Mouse (Mus musculus) E14TG2a.4 (cell line): Measurements from ENCODE around the gene Hist2h4.

ENCODE experiments used
- CTCF ChIP-seq: conservative IDR thresholded peaks from 2 replicates; pipeline ENCODE4 v1.5.1; 2014; ENCODE audit warnings: low read length
- NANOG ChIP-seq: IDR thresholded peaks from 2 replicates; pipeline ENCODE4 v1.6.1; 2014; ENCODE audit warnings: borderline replicate concordance, low read length, mixed read lengths
- POU5F1 ChIP-seq: IDR thresholded peaks from 2 replicates; pipeline ENCODE4 v1.6.1; 2014; ENCODE audit warnings: low read length, borderline replicate concordance

DNA sequence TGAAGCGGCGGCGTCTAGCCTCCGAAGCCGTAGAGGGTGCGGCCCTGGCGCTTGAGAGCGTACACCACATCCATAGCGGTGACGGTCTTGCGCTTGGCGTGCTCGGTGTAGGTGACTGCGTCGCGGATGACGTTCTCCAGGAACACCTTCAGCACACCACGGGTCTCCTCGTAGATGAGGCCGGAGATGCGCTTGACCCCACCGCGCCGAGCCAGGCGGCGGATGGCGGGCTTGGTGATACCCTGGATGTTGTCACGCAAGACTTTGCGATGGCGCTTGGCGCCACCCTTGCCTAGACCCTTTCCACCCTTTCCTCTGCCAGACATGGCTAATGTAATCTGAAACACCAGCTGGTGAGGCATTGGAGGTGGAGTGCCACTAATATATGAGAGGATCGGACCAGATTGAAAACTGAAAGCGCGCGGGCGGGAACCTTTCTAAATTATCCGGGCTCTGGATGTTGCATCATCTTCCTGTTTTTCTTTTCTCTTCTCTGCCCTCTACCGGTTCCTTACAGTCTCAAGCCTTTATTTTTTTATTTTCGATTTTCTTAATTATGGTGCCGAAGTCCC, at the start of gene Hist2h4:
- TF ChIP-seq CTCF: peak; percentile 34
- TF ChIP-seq NANOG: no peak
- TF ChIP-seq POU5F1: no peak
